Mouse (Mus musculus) midbrain, embryonic 15.5 days (tissue): ENCODE measurements around the gene Grb10. TPM values are rescaled to one million over a fixed set of nuclear protein-coding genes. Genes with fewer than 3 reads are reported as not detected.

Experiments used
- ATAC-seq: fragments of 200-750 bp; cut with Nextera tagmentation; replicated peaks from 2 replicates; pipeline ENCODE4 v1.8.0; 2017; ENCODE audit warnings: moderate TSS enrichment
- H3K27ac ChIP-seq: fragments of 300-500 bp; sonication (generic); 2 replicates; pipeline ENCODE4 v1.5.1; 2015; ENCODE audit warnings: mild to moderate bottlenecking, inconsistent platforms
- H3K27me3 ChIP-seq: fragments of 300-500 bp; sonication (generic); replicated peaks from 2 replicates; pipeline ENCODE4 v1.6.1; 2015; ENCODE audit warnings: inconsistent platforms
- H3K36me3 ChIP-seq: fragments of 300-500 bp; sonication (generic); replicated peaks from 2 replicates; pipeline ENCODE4 v1.6.1; 2015; ENCODE audit warnings: inconsistent platforms
- H3K4me1 ChIP-seq: fragments of 300-500 bp; sonication (generic); 2 replicates; pipeline ENCODE4 v1.6.1; 2015; ENCODE audit warnings: inconsistent platforms
- H3K4me2 ChIP-seq: fragments of 300-500 bp; sonication (generic); 2 replicates; pipeline ENCODE4 v1.6.1; 2015; ENCODE audit warnings: inconsistent platforms, mild to moderate bottlenecking, moderate library complexity
- H3K4me3 ChIP-seq: fragments of 300-500 bp; sonication (generic); 2 replicates; pipeline ENCODE4 v1.5.1; 2015; ENCODE audit warnings: mild to moderate bottlenecking, inconsistent platforms
- H3K9ac ChIP-seq: fragments of 300-500 bp; sonication (generic); 2 replicates; pipeline ENCODE4 v1.6.1; 2015; ENCODE audit warnings: mild to moderate bottlenecking, inconsistent platforms
- H3K9me3 ChIP-seq: fragments of 300-500 bp; sonication (generic); 2 replicates; pipeline ENCODE4 v1.6.1; 2016; ENCODE audit warnings: inconsistent platforms
- WGBS: fragments of 180-500 bp; shearing (Covaris S2); methylation state at CpG from one replicate; pipeline ENCODE4 v1.1.7; 2015; ENCODE audit warnings: mixed read lengths; 5-methylcytosine and 5-hydroxymethylcytosine counted together
- polyA plus RNA-seq: library from polyadenylated mRNA; unstranded; fragments of >200 nt; fragmentation: Nextera tagmentation; extraction: Ambion mirVana; gene quantifications from 2 replicates; pipeline ENCODE4 v1.2.1, GENCODE M21; 2015

Grb10 gene
- polyA plus RNA-seq, 1 experiment from 2014 or later, result 92.5 TPM

DNA sequence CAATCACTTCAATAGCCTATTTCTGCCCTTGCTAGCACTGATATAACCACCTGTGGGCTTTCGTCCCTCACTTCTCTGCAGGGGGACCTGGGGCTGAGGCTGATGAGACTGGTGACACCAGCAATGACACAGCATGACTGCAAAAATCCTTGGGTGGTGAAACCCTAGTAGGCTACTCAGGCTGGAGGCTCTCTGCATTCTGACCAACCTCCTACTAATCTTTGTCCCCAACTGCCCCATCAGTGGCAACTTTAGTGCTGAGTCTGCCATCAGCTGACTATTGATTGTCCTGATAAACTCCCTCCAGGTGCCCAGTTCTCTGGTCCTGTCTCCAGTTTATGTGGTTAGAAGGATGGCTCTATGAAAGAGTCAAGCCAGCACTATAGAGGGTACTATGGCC, 85.9 kb downstream of the Grb10 start:
- 89% methylated on average over 1 of the region's 1 CpGs for WGBS
- Histone ChIP-seq H3K27ac (no peak overlapping the region), H3K9me3 (no peaks in the 10 kb centered on the region)

DNA sequence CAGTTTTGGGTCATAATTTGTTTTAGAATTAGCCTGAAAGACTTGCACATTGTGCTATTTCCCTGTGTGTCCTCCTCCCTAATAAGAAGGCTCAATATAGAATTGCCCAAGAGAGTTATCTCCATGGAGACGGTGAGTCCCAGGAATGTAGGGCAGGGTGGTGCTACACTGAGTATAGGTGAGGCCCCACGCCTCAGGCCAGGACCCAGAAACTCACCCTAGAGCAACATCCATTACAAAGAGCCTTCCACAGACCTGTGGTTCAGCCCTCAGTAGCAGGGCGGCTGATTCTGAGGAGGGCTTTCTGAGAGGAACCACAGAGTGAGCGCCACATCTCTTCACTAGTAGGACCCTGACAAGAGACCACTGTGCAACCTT, 89.5 kb downstream of the Grb10 start:
- Histone ChIP-seq H3K4me1 (no peaks in the 10 kb centered on the region), H3K9ac (no peak overlapping the region), H3K9me3 (no peaks in the 10 kb centered on the region), H3K4me2 (no peak overlapping the region), H3K27me3 (no peaks in the 10 kb centered on the region), H3K27ac (no peak overlapping the region), H3K36me3 (0 out of 2 replicates have a peak, but pooled peaks cover 4% of the 10 kb centered on the region), H3K4me3 (no peak overlapping the region)
- no peak for ATAC-seq
- 69% methylated on average over 4 of the region's 4 CpGs for WGBS

More for the DNA sequence above, 85.9 kb downstream of the Grb10 start:
- Histone ChIP-seq H3K27me3 (no peaks in the 10 kb centered on the region), H3K4me1 (no peaks in the 10 kb centered on the region; the same call in 1 of the 2 replicates), H3K4me2 (no peak overlapping the region), H3K4me3 (no peak overlapping the region), H3K36me3 (no peaks in the 10 kb centered on the region), H3K9ac (no peak overlapping the region)
- ATAC-seq, result no peak

DNA sequence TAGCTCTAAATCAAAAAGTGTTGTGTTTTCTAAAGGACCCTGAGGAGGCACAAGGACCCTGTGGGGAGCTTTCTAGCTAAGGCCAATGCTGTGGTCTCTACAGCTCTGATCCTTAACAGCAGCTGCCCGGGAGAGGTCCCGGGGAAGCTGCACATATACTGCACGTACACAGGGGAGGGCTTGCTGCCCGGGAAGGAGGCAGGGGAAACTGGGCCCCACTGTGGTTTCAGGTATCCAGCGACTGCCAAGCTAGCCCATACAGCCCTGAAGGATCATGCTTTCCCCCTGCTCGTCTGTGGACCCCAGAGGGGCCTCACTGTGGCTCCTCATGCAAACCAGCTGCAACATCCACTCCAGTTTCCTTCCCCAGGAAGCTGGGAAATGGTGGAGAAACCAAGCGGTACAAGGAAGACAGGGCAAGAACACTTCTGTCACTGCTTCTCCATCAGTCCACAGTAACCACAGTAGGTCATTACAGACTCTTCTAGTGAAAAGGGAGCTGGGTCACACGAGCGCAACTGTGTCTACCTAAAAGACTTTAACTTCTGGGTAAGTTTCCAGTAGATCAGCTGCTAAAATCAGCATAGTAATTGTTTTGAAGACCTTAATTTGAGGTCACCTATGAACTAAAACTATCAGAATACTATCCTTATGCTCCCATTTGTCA, 90.0 kb downstream of the Grb10 start:
- H3K27me3 ChIP-seq, result no peaks in the 10 kb centered on the region
- no peaks in the 10 kb centered on the region for H3K4me1 ChIP-seq
- H3K4me2 ChIP-seq, result no peak overlapping the region
- H3K36me3 ChIP-seq, result 0 out of 2 replicates have a peak, but pooled peaks cover 4% of the 10 kb centered on the region
- no peak overlapping the region for H3K9ac ChIP-seq
- no peak overlapping the region for H3K4me3 ChIP-seq
- H3K9me3 ChIP-seq, result no peaks in the 10 kb centered on the region
- no peak for ATAC-seq
- H3K27ac ChIP-seq, result no peak overlapping the region
- WGBS, result 59% methylated on average over 9 of the region's 9 CpGs

DNA sequence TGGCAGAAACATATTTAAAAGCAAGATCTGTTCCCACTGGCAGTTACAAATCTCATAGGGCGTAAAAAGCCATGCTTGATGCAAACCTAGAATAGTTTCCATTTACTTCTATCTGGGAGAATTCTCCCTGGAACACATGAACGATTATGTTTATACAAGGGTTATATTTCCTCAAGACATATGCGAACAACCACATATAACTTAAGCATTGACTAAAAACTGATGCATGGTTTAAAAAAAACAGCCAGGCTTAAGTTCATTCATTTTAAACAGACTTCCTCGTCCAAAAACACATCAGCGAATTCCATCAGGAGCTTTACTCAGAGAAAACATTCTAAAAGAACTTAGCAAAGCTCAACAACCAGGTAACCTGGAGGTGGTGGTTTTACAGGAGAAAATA, 90.6 kb downstream of the Grb10 start:
- H3K9me3 ChIP-seq, result no peaks in the 10 kb centered on the region
- H3K27me3 ChIP-seq, result no peaks in the 10 kb centered on the region
- H3K27ac ChIP-seq, result no peak overlapping the region
- 87% methylated on average over 5 of the region's 5 CpGs for WGBS
- ATAC-seq, result no peak
- 0 out of 2 replicates have a peak, but pooled peaks cover 4% of the 10 kb centered on the region for H3K36me3 ChIP-seq
- H3K4me2 ChIP-seq, result no peak overlapping the region
- H3K9ac ChIP-seq, result no peak overlapping the region
- no peaks in the 10 kb centered on the region for H3K4me1 ChIP-seq
- H3K4me3 ChIP-seq, result no peak overlapping the region

DNA sequence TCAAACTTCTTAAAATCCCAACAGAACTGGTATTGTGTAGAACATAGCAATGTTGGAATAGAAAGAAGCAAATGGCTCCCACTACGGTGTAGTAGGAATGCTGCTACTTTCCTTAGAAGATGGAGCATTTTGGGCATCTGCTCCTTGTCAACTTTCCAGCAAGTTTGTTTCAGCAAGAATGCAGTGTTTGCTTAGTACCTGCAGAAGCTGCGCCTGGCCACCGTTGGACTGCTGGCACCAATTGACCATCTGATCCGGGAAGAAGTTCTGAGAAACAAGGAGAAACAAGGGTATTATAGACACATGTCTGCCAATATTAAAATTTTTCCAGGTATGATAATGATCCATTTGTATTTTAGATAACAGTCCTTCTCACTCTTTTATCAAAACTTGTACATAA, 92.7 kb downstream of the Grb10 start:
- 0 out of 2 replicates have a peak, but pooled peaks cover 4% of the 10 kb centered on the region for H3K36me3 ChIP-seq
- no peaks in the 10 kb centered on the region for H3K9me3 ChIP-seq
- no peaks in the 10 kb centered on the region for H3K4me1 ChIP-seq
- H3K4me2 ChIP-seq, result no peak overlapping the region
- H3K4me3 ChIP-seq, result no peak overlapping the region
- 91% methylated on average over 4 of the region's 4 CpGs for WGBS
- no peak overlapping the region for H3K9ac ChIP-seq
- H3K27ac ChIP-seq, result no peak overlapping the region
- no peak for ATAC-seq
- no peaks in the 10 kb centered on the region for H3K27me3 ChIP-seq

DNA sequence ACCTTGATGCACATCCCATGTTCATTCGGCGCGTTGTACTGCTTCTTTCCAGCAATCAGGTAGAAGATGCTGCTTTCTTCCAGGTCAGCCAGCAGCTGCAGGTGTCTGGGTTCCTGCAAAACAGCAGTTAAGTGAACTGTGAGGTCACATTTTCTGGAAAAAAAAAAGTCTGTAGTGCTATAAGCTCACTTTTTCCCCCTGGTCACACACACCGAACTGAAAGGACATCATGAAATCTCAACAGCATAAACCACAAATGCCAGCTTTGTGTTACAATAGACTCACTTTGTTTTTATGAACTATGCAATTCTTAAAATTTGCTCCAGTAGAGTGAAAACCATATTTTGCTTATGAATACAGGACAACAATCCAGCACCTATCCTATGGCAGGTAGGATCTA, 93.7 kb downstream of the Grb10 start:
- H3K4me2 ChIP-seq, result no peak overlapping the region
- no peaks in the 10 kb centered on the region for H3K4me1 ChIP-seq
- H3K9me3 ChIP-seq, result no peaks in the 10 kb centered on the region
- 0 out of 2 replicates have a peak, but pooled peaks cover 4% of the 10 kb centered on the region for H3K36me3 ChIP-seq
- ATAC-seq, result no peak
- no peak overlapping the region for H3K4me3 ChIP-seq
- 96% methylated on average over 4 of the region's 4 CpGs for WGBS
- no peak overlapping the region for H3K27ac ChIP-seq
- no peak overlapping the region for H3K9ac ChIP-seq
- H3K27me3 ChIP-seq, result no peaks in the 10 kb centered on the region

DNA sequence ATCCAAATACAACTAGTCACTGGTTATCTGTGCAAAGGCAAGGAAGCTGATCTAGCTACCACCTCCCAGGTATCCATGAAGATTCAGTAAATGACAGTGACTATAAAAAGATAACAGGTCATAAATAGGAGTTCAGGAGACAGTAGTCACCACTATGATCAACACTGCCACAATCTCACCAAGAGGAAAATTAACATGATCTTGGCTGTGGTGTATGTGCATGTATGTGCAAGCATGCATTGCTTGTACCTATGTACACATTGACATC, 94.5 kb downstream of the Grb10 start:
- H3K27ac ChIP-seq, result no peak overlapping the region
- no peak for ATAC-seq

DNA sequence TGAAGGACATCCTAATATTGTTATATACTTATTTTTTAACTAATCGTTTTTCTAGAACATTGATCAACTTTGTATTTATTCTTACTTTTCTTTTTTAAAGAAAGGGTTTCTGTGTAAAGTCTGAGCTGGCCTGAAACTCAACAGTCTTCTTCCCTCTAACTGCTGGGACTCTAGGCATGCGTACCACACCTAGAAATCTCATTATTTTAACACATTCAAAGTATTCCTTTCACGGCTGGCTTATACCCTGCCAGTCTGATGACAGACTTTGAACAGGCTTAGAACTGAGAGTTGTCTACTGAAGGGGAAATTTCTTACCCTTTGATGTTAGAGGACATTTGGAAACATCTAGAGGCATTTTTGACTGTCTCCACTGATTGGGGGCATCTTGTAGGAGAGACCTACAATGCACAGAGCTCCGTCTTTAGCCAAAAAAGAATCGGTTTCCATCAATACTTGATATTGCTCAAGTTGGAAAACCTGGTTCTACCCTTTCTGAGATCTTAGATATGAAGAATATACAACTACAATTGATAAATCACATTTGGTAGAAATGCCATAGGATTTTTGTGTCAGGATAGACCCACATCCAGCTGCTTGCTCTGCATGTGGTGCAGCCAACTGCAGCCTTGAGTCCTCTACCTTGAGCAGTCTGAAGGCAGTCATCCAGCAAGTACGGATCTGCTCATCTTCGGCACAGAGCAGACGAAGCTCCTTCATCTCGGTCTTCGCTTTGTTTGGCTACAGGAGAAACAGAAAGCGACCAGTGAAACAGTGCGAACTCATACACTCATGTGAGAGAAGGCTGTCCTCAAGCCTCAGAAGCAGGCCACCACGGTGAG, 95.0 kb downstream of the Grb10 start:
- H3K9me3 ChIP-seq, result no peaks in the 10 kb centered on the region
- no peak overlapping the region for H3K27ac ChIP-seq
- no peak overlapping the region for H3K4me3 ChIP-seq
- 0 out of 2 replicates have a peak, but pooled peaks cover 4% of the 10 kb centered on the region for H3K36me3 ChIP-seq
- H3K27me3 ChIP-seq, result no peaks in the 10 kb centered on the region
- no peak for ATAC-seq
- WGBS, result 82% methylated on average over 13 of the region's 13 CpGs
- no peak overlapping the region for H3K9ac ChIP-seq
- no peaks in the 10 kb centered on the region for H3K4me1 ChIP-seq
- H3K4me2 ChIP-seq, result no peak overlapping the region

More for the DNA sequence above, 94.5 kb downstream of the Grb10 start:
- Histone ChIP-seq H3K36me3 (0 out of 2 replicates have a peak, but pooled peaks cover 4% of the 10 kb centered on the region), H3K9ac (no peak overlapping the region), H3K4me1 (no peaks in the 10 kb centered on the region), H3K4me2 (no peak overlapping the region), H3K9me3 (no peaks in the 10 kb centered on the region), H3K4me3 (no peak overlapping the region), H3K27me3 (no peaks in the 10 kb centered on the region)

DNA sequence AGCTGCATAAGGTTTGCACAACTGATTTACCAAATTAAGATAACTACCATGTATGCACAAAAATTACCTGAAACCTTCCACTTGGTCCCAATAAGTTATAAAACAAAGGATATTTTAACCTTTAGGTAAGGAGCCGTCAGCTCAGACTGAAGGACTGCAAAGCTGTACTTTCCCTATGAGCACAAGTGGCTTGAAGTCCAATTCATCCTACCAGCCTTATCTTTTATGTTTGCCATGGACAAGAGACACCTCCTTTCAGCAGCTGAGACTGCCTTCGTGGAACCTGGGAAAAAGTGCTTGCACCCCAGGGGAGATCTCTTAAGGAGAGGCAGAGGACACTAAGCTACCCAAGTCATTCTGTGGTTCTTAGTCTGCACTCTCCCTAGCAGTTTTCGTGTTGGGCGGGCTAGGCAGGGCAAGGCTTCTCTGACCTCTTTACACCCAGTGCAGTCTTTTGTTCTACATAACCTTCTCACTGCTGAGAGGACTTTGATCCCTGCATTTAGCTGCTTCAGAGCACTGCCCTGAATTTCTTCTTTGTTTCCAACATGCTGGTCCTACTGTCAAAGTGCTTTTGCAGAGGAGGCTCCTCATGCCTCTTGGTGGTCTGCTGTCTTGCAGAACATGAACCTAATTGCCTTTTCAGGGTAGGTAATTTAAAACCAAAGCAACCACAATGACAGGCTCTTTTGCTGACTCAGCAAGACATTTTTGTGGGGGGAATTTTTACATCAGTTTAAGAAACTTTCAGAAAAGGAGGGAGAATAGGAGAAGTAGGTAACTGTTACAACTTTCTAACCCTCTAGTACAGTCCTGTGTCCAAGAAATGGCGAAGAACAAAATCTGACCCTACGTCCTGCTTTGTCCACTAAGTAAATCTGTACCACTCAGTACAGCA, 95.9 kb downstream of the Grb10 start:
- H3K27ac ChIP-seq, result no peak overlapping the region
- no peaks in the 10 kb centered on the region for H3K9me3 ChIP-seq
- ATAC-seq, result no peak
- no peak overlapping the region for H3K9ac ChIP-seq
- 0 out of 2 replicates have a peak, but pooled peaks cover 4% of the 10 kb centered on the region for H3K36me3 ChIP-seq
- 47% methylated on average over 6 of the region's 6 CpGs for WGBS
- H3K4me1 ChIP-seq, result no peaks in the 10 kb centered on the region
- H3K4me2 ChIP-seq, result no peak overlapping the region
- no peaks in the 10 kb centered on the region for H3K27me3 ChIP-seq
- no peak overlapping the region for H3K4me3 ChIP-seq

DNA sequence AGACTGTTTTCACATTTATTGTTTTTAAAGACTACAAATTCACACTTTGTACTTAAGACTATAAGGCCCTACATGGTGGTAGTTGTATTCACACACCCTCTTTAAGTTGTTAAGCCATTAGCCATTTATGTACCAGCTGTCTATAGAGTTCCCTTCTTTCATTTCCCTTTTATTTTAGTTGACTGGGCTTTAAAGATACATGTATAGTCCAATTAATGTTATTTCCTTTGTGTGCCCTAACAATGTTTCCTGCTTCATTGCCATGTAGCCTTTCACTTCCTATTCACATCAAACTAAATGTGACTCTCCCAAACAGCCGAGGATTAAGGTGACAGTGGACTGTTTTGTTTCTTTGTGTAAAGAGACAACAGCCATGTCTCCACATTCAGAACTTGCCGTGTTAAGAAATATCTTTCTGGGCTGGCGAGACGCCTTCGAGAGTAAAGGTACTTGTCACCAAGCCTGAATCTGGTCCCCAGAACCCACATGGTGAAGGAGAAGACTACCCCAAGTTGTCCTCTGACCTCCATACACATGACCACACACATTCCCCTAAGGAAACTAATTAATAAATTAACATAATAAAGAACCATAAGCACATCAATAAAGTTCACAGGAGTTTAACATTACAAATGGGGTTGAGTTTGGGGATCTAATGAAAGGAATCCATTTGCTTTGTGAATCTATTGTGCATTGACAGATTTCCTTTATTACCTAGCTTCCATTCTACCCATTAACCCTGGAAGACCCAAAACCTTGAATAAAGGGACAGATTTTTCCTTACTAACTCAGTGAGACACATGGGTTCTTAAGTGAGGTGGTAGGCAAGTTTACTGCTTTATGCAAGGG, 97.4 kb downstream of the Grb10 start:
- Histone ChIP-seq H3K4me1 (no peaks in the 10 kb centered on the region), H3K4me2 (no peak overlapping the region), H3K9me3 (no peaks in the 10 kb centered on the region), H3K27me3 (no peaks in the 10 kb centered on the region), H3K9ac (no peak overlapping the region), H3K36me3 (0 out of 2 replicates have a peak, but pooled peaks cover 5% of the 10 kb centered on the region), H3K4me3 (no peak overlapping the region), H3K27ac (no peak overlapping the region)
- 28% methylated on average over 5 of the region's 5 CpGs for WGBS
- ATAC-seq, result no peak

DNA sequence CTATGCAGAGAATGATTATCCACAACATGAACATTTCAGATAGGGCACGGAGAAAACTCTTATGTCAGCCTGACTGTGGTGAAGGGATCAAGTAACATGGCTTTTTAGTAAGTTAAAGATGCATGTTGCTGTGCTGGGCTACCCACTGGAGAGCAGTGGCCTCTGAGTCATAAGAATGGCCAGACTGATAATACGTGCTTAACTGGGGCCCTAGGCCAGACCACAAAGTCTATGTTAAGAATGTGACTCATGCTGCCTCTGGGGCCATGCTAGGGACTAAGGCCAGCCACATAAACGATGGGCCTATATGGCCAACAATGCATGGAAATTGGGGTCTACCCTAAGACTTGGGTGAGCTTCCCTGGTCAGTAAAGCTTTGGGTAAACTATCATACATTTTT, 98.9 kb downstream of the Grb10 start:
- Histone ChIP-seq H3K27me3 (no peaks in the 10 kb centered on the region), H3K4me2 (no peak overlapping the region), H3K4me1 (no peaks in the 10 kb centered on the region), H3K36me3 (0 out of 2 replicates have a peak, but pooled peaks cover 5% of the 10 kb centered on the region), H3K9me3 (no peaks in the 10 kb centered on the region), H3K4me3 (no peak overlapping the region), H3K9ac (no peak overlapping the region), H3K27ac (no peak overlapping the region)
- ATAC-seq, result no peak
- WGBS, result 81% methylated on average over 3 of the region's 3 CpGs
